Mouse (Mus musculus): Measurements from ENCODE around the gene Riok2.

DNA sequence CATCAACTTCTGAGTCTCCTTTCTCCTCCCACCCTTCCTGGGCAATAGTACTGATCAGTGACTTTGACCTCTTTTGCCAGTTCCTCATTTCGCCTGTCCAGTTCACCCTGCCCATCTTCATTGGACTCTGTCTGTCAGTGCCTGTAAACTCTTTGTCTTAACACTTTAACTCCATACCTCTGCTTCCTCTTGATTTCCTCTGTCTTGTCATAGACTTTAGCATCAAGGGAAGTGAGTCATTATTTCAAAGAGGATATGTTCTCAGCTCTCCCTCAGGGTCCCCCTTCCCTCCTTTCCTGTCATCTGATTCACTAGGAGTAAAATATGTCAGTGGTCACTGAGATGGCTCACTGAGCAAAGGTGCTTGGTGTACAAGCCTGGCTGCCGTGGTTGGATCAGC lies 24.6 kb downstream of the Riok2 start:
- TF ChIP-seq CTCF (IDR thresholded peaks at IDR 0.05), result no peak
- TF ChIP-seq EP300 (IDR thresholded peaks at IDR 0.05), result no peak
